Mouse (Mus musculus) granulocyte monocyte progenitor cell, adult 5-6 weeks (primary cell): Measurements from ENCODE around the gene Hist1h2ba. TPM values are rescaled to one million over a fixed set of nuclear protein-coding genes. Genes with fewer than 3 reads are reported as not detected.
A peak's percentile ranks its signal among the peaks of the same experiment; 100 is the strongest.

Experiments used
- ATAC-seq: replicated peaks from 2 replicates; pipeline ENCODE4 v1.8.0; 2016; ENCODE audit warnings: mild to moderate bottlenecking, moderate TSS enrichment, inconsistent platforms; ENCODE audit not compliant: poor library complexity, severe bottlenecking
- total RNA-seq, 2 experiments: library from RNA; stranded (forward) in 1 of 2; stranded (reverse) in 1 of 2; fragments of 200-712, 200-1000 nt in 1 of 2; fragments of >200 nt in 1 of 2; fragmentation: Nextera tagmentation in 1 of 2; gene quantifications; 2 replicates each; pipeline ENCODE4 v1.2.3; 2014 to 2017

The Hist1h2ba gene
- total RNA-seq, 2 experiments from 2014 or later: not detected

- peak; percentile 90 for ATAC-seq
Observed at GRCm38 (mm10) chr13:23911335-23911734, 22.6 kb downstream of the Hist1h2ba start.

- 0 out of 2 replicates have a peak, but pooled peaks have one; percentile 8 for ATAC-seq
Observed at GRCm38 (mm10) chr13:23910121-23910520, 23.8 kb downstream of the Hist1h2ba start.

- ATAC-seq: no peak
Observed at GRCm38 (mm10) chr13:23906906-23907305, 27.1 kb downstream of the Hist1h2ba start.

- ATAC-seq: peak; percentile 50
Observed at GRCm38 (mm10) chr13:23898242-23898641, 35.7 kb downstream of the Hist1h2ba start.

- ATAC-seq: no peak
Observed at GRCm38 (mm10) chr13:23893269-23893593, 40.7 kb downstream of the Hist1h2ba start.

- no peak for ATAC-seq
Observed at GRCm38 (mm10) chr13:23892592-23893268, 41.2 kb downstream of the Hist1h2ba start.

GRCm38 (mm10) chr13:23889011-23889605 is 44.8 kb downstream of the Hist1h2ba start:
- no peak for ATAC-seq

GRCm38 (mm10) chr13:23887026-23887725 is 46.8 kb downstream of the Hist1h2ba start:
- ATAC-seq: peak; percentile 73

- ATAC-seq: peak; percentile 99
Observed at GRCm38 (mm10) chr13:23885540-23885939, 48.4 kb downstream of the Hist1h2ba start.

Other genes starting within 250 kb of the Hist1h2ba start
- gene Hist1h2bc, start 250.0 kb downstream of the Hist1h2ba start, total RNA-seq (2014; fragmentation: Nextera tagmentation): 57.7 and 70.7 TPM in 2 replicates
- gene Hist1h2bc, start 250.0 kb downstream of the Hist1h2ba start, total RNA-seq (2017): 274 and 374 TPM in 2 replicates
- not detected in 2 replicates for gene Hist1h1t, start 238.3 kb downstream of the Hist1h2ba start, total RNA-seq (2014; fragmentation: Nextera tagmentation)
- gene Hist1h1t, start 238.3 kb downstream of the Hist1h2ba start, total RNA-seq (2017): 1.0 TPM in 1 of 2 replicates, not detected in the other
- gene Hist1h4c, start 235.7 kb downstream of the Hist1h2ba start, total RNA-seq (2014; fragmentation: Nextera tagmentation): 14.3 and 82.6 TPM in 2 replicates
- gene Hist1h4c, start 235.7 kb downstream of the Hist1h2ba start, total RNA-seq (2017): 308 and 366 TPM in 2 replicates
- 7.9 and 19.9 TPM in 2 replicates for gene Hfe, start 223.3 kb downstream of the Hist1h2ba start, total RNA-seq (2014; fragmentation: Nextera tagmentation)
- 7.6 and 9.7 TPM in 2 replicates for gene Hfe, start 223.3 kb downstream of the Hist1h2ba start, total RNA-seq (2017)
- gene Hist1h1c, start 195.3 kb downstream of the Hist1h2ba start, total RNA-seq (2014; fragmentation: Nextera tagmentation): 61.8 and 110 TPM in 2 replicates
- gene Hist1h1c, start 195.3 kb downstream of the Hist1h2ba start, total RNA-seq (2017): 737 and 810 TPM in 2 replicates
- gene Hist1h3c, start 188.6 kb downstream of the Hist1h2ba start, total RNA-seq (2014; fragmentation: Nextera tagmentation): 24.5 and 38.0 TPM in 2 replicates
- gene Hist1h3c, start 188.6 kb downstream of the Hist1h2ba start, total RNA-seq (2017): 507 and 886 TPM in 2 replicates
- gene Hist1h2bb, start 187.4 kb downstream of the Hist1h2ba start, total RNA-seq (2014; fragmentation: Nextera tagmentation): 155 and 176 TPM in 2 replicates
- gene Hist1h2bb, start 187.4 kb downstream of the Hist1h2ba start, total RNA-seq (2017): 3,446 and 3,529 TPM in 2 replicates
- gene Hist1h2ab, start 183.0 kb downstream of the Hist1h2ba start, total RNA-seq (2014; fragmentation: Nextera tagmentation): 9.2 and 31.4 TPM in 2 replicates
- 1,996 and 2,074 TPM in 2 replicates for gene Hist1h2ab, start 183.0 kb downstream of the Hist1h2ba start, total RNA-seq (2017)
- gene Hist1h3b, start 181.9 kb downstream of the Hist1h2ba start, total RNA-seq (2014; fragmentation: Nextera tagmentation): 92.5 and 158 TPM in 2 replicates
- gene Hist1h3b, start 181.9 kb downstream of the Hist1h2ba start, total RNA-seq (2017): 628 and 657 TPM in 2 replicates
- gene Hist1h4b, start 177.1 kb downstream of the Hist1h2ba start, total RNA-seq (2014; fragmentation: Nextera tagmentation): 70.4 and 87.8 TPM in 2 replicates
- gene Hist1h4b, start 177.1 kb downstream of the Hist1h2ba start, total RNA-seq (2017): 487 and 745 TPM in 2 replicates
- 9.3 and 71.7 TPM in 2 replicates for gene Hist1h4a, start 172.9 kb downstream of the Hist1h2ba start, total RNA-seq (2014; fragmentation: Nextera tagmentation)
- 657 and 709 TPM in 2 replicates for gene Hist1h4a, start 172.9 kb downstream of the Hist1h2ba start, total RNA-seq (2017)
- 33.7 and 64.5 TPM in 2 replicates for gene Hist1h3a, start 171.8 kb downstream of the Hist1h2ba start, total RNA-seq (2014; fragmentation: Nextera tagmentation)
- 287 and 376 TPM in 2 replicates for gene Hist1h3a, start 171.8 kb downstream of the Hist1h2ba start, total RNA-seq (2017)
- gene Hist1h1a, start 170.5 kb downstream of the Hist1h2ba start, total RNA-seq (2014; fragmentation: Nextera tagmentation): 143 and 207 TPM in 2 replicates
- gene Hist1h1a, start 170.5 kb downstream of the Hist1h2ba start, total RNA-seq (2017): 1,974 and 2,146 TPM in 2 replicates
- gene Trim38, start 164.2 kb downstream of the Hist1h2ba start, total RNA-seq (2014; fragmentation: Nextera tagmentation): not detected in 2 replicates
- gene Trim38, start 164.2 kb downstream of the Hist1h2ba start, total RNA-seq (2017): not detected in 2 replicates
- gene Slc17a2, start 127.2 kb downstream of the Hist1h2ba start, total RNA-seq (2014; fragmentation: Nextera tagmentation): not detected in 2 replicates
- not detected in 2 replicates for gene Slc17a2, start 127.2 kb downstream of the Hist1h2ba start, total RNA-seq (2017)
- not detected in 2 replicates for gene Slc17a3, start 94.7 kb downstream of the Hist1h2ba start, total RNA-seq (2014; fragmentation: Nextera tagmentation)
- not detected in 2 replicates for gene Slc17a3, start 94.7 kb downstream of the Hist1h2ba start, total RNA-seq (2017)
- not detected in 2 replicates for gene Slc17a1, start 66.4 kb downstream of the Hist1h2ba start, total RNA-seq (2014; fragmentation: Nextera tagmentation)
- gene Slc17a1, start 66.4 kb downstream of the Hist1h2ba start, total RNA-seq (2017): not detected in 2 replicates
- not detected in 2 replicates for gene Slc17a4, start 19.1 kb downstream of the Hist1h2ba start, total RNA-seq (2014; fragmentation: Nextera tagmentation)
- not detected in 2 replicates for gene Slc17a4, start 19.1 kb downstream of the Hist1h2ba start, total RNA-seq (2017)
- gene Hist1h2aa, start 306 bp upstream of the Hist1h2ba start, total RNA-seq (2014; fragmentation: Nextera tagmentation): not detected in 2 replicates
- gene Hist1h2aa, start 306 bp upstream of the Hist1h2ba start, total RNA-seq (2017): not detected in 2 replicates
- gene Scgn, start 57.1 kb upstream of the Hist1h2ba start, total RNA-seq (2014; fragmentation: Nextera tagmentation): not detected in 2 replicates
- not detected in 2 replicates for gene Scgn, start 57.1 kb upstream of the Hist1h2ba start, total RNA-seq (2017)